Mouse (Mus musculus) urinary bladder, postnatal 10 days (tissue): ENCODE data around the gene Cps1.

Source experiments
- DNase-seq: peaks from one replicate; pipeline ENCODE4 v3.0.0; 2022; ENCODE audit warnings: low spot score

Cps1 gene

GRCm38 (mm10) chr1:67235468-67236217, 112.8 kb downstream of the Cps1 start:
- no peak for DNase-seq

- no peak for DNase-seq
Observed at GRCm38 (mm10) chr1:67238446-67238845, 115.6 kb downstream of the Cps1 start.

GRCm38 (mm10) chr1:67238941-67239340, 116.1 kb downstream of the Cps1 start:
- DNase-seq: no peak

- DNase-seq: no peak
Observed at GRCm38 (mm10) chr1:67265222-67265621, 142.4 kb downstream of the Cps1 start.

- no peak for DNase-seq
Observed at GRCm38 (mm10) chr1:67267972-67268371, 145.1 kb downstream of the Cps1 start.

GRCm38 (mm10) chr1:67268450-67268849, 145.6 kb downstream of the Cps1 start:
- no peak for DNase-seq

GRCm38 (mm10) chr1:67276270-67276669, 153.4 kb downstream of the Cps1 start:
- no peak for DNase-seq
